Mouse (Mus musculus): ENCODE results near the gene Cd209c. TPM values are rescaled to one million over a fixed set of nuclear protein-coding genes. Genes with fewer than 3 reads are reported as not detected.
A peak's percentile ranks its signal among the peaks of the same experiment; 100 is the strongest.

The Cd209c gene
- total RNA-seq (2014; rRNA removed; ENCODE audit: low replicate concordance) (not detected in 2 replicates), polyA plus RNA-seq (2015; fragmentation: Nextera tagmentation; extraction: Ambion mirVana) (0.07 TPM in 1 of 2 replicates, not detected in the other)

DNA sequence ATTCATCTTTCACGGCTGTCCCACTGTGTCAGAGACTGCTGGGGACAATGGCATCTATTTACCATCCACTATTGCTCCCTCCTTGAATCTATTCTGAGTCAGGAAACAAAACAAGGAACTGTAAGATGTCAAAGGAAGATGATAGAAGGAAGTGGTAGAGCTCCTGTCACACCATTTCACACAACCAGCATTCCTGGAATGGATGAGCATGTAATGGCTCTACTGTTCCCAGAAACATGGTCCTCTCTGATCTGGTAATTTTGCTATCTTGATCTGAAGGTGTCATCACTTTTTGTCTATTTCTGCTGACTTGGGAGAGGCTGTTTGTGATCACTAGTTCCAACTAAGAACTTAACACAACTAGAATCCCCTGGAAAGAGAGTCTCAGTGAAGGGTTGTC lies at the start of gene Cd209c:
TSS of gene Cd209c (minus strand) at position 101 of the 400 bp plus-strand sequence.
- no peak for ATAC-seq (ENCODE audit: insufficient read depth, low read depth)
- WGBS, result 61% methylated on average over 1 of the region's 1 CpGs
- no peaks in the 10 kb centered on the region for H3K27me3 ChIP-seq (ENCODE audit: control insufficient read depth, insufficient read depth, low read length)

DNA sequence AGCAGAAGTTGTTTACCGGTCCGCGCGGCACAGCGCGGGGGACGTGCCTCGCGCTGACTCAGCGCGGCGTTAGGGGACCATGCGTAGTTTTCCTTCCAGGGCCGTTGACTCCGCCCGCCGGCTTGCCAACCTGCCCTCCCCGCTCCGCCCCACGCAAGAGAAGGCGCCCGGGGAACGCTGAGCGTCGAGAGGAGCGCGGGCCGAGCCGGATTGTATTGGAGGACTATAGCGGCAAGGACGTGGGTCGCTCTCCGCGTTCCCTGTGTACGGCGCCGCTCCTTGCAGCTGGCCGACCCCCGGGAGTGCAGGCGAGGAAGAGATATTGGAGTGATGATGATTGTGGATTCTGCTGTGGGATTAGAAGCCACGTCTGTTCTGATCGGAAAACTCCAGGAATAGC lies 39.7 kb upstream of the Cd209c start:
- no peak for TF ChIP-seq EP300 (IDR thresholded peaks at IDR 0.05; ENCODE audit: low read depth)
- TF ChIP-seq CTCF (IDR thresholded peaks at IDR 0.05; ENCODE audit: low read depth), result no peak
- ATAC-seq (ENCODE audit: insufficient read depth, low read depth) (no peak), DNase-seq (ENCODE audit: low spot score) (no peak)
- Histone ChIP-seq H3K36me3 (replicated peaks; ENCODE audit: control insufficient read depth, insufficient read depth, low read length) (no peaks in the 10 kb centered on the region), H3K4me3 (ENCODE audit: low read depth, low read length) (no peak overlapping the region), H3K9ac (replicated peaks; ENCODE audit: low read depth, low read length) (no peak overlapping the region), H3K4me2 (ENCODE audit: low read depth, low read length) (peak overlapping the region; percentile 36), H3K27me3 (ENCODE audit: control insufficient read depth, insufficient read depth, low read length) (no peaks in the 10 kb centered on the region), H3K27ac (ENCODE audit: low read depth) (no peak overlapping the region), H3K4me1 (ENCODE audit: control insufficient read depth, insufficient read depth) (no peaks in the 10 kb centered on the region), H3K9me3 (replicated peaks; ENCODE audit: control insufficient read depth, low read length) (no peaks in the 10 kb centered on the region)
- 38% methylated on average over 42 of the region's 42 CpGs for WGBS

More for the DNA sequence above, at the start of gene Cd209c:
- no peak within 1 kb of the TSS for H3K9ac ChIP-seq (replicated peaks; ENCODE audit: low read depth, low read length)
- H3K27ac ChIP-seq (ENCODE audit: low read depth), result no peak within 1 kb of the TSS
- TF ChIP-seq CTCF (IDR thresholded peaks at IDR 0.05; ENCODE audit: low read depth) (no peak), EP300 (IDR thresholded peaks at IDR 0.05; ENCODE audit: low read depth) (no peak)
- H3K4me3 ChIP-seq (ENCODE audit: low read depth, low read length), result no peak within 1 kb of the TSS
- H3K4me2 ChIP-seq (ENCODE audit: low read depth, low read length), result no peak within 1 kb of the TSS
- no peaks in the 10 kb centered on the region for H3K9me3 ChIP-seq (replicated peaks; ENCODE audit: control insufficient read depth, low read length)
- no peaks in the 10 kb centered on the region for H3K36me3 ChIP-seq (replicated peaks; ENCODE audit: control insufficient read depth, insufficient read depth, low read length)
- no peak for DNase-seq (ENCODE audit: low spot score)
- no peaks in the 10 kb centered on the region for H3K4me1 ChIP-seq (ENCODE audit: control insufficient read depth, insufficient read depth)

DNA sequence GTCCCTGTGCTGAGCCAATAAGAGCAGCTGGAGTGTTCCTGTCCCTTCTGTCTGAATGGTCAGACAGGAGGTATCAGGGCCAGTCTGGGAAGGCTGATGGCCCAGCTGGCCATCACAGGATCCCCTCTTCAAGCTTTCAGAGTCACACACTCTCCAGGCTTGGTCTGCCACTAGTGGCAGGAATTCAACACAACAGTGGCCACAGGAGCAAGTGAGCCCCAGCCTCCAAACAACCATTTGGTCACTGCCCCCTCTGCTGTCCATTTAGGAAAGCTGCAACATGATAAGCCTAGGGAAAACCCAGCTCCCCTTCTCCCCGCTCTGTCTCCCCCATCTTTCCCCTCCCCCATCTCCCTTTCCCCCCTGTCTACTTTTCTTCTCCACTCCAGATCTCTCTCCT lies 1.5 kb upstream of the Cd209c start:
- ATAC-seq (ENCODE audit: insufficient read depth, low read depth) (no peak), DNase-seq (ENCODE audit: low spot score) (no peak)
- Histone ChIP-seq H3K27ac (ENCODE audit: low read depth) (no peak overlapping the region), H3K27me3 (ENCODE audit: control insufficient read depth, insufficient read depth, low read length) (no peaks in the 10 kb centered on the region), H3K4me3 (ENCODE audit: low read depth, low read length) (no peak overlapping the region), H3K4me1 (ENCODE audit: control insufficient read depth, insufficient read depth) (no peaks in the 10 kb centered on the region), H3K36me3 (replicated peaks; ENCODE audit: control insufficient read depth, insufficient read depth, low read length) (no peaks in the 10 kb centered on the region), H3K9ac (replicated peaks; ENCODE audit: low read depth, low read length) (no peak overlapping the region), H3K4me2 (ENCODE audit: low read depth, low read length) (no peak overlapping the region), H3K9me3 (replicated peaks; ENCODE audit: control insufficient read depth, low read length) (no peaks in the 10 kb centered on the region)
- TF ChIP-seq EP300 (IDR thresholded peaks at IDR 0.05; ENCODE audit: low read depth), result no peak
- peak; percentile 20; the same call in 1 of the 2 replicates for TF ChIP-seq CTCF (IDR thresholded peaks at IDR 0.05; ENCODE audit: low read depth)
- WGBS, result 65% methylated on average over 1 of the region's 1 CpGs

DNA sequence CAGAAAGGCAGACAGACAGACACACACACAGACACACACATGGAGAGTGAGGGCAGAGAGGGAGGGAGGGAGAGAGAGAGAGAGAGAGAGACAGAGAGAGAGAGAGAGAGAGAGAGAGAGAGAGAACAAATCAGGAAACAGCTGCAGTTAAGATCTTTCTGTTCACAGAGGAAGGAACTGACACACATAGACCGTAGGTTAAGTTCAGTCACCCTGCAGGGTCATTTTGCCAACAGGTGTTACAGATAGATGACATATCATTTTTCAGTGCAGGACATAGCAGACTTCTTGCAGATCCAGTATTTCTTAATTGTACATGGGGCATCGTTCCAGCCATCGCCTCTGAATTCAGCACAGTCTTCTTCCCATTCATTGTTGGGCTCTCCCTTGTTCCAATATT lies 14.5 kb downstream of the Cd209c start:
- no peak for DNase-seq (ENCODE audit: low spot score)
- ATAC-seq (ENCODE audit: insufficient read depth, low read depth), result no peak
- WGBS, result 71% methylated on average over 3 of the region's 3 CpGs
- Histone ChIP-seq H3K36me3 (replicated peaks; ENCODE audit: control insufficient read depth, insufficient read depth, low read length) (no peaks in the 10 kb centered on the region), H3K4me3 (ENCODE audit: low read depth, low read length) (no peak overlapping the region), H3K27ac (ENCODE audit: low read depth) (no peak overlapping the region), H3K9ac (replicated peaks; ENCODE audit: low read depth, low read length) (no peak overlapping the region), H3K9me3 (replicated peaks; ENCODE audit: control insufficient read depth, low read length) (no peaks in the 10 kb centered on the region), H3K4me1 (ENCODE audit: control insufficient read depth, insufficient read depth) (no peaks in the 10 kb centered on the region), H3K4me2 (ENCODE audit: low read depth, low read length) (no peak overlapping the region), H3K27me3 (ENCODE audit: control insufficient read depth, insufficient read depth, low read length) (no peaks in the 10 kb centered on the region)
- TF ChIP-seq CTCF (IDR thresholded peaks at IDR 0.05; ENCODE audit: low read depth) (no peak), EP300 (IDR thresholded peaks at IDR 0.05; ENCODE audit: low read depth) (no peak)

DNA sequence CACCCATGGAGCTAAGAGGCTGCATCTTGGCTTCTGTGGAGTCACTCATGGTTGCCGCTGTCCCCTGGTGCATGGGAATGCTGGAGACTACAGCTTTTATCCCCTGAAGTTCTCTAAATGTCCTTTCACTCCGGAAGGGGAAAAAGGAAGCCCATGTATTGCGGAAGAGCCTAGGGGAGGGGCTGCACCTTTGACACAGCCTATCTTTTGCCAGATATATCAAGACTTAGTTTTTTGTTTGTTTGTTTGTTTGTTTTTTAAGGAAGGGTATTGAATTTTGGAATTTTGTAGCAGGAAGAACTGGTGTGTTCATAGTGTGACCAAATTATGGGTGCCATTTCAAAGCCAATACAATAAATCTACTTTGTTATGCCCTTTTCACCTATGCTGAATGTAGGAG lies 27.8 kb downstream of the Cd209c start, which contains the start of gene Cd209b:
TSS of gene Cd209b (minus strand) at position 101 of the 400 bp plus-strand sequence.
- no peaks in the 10 kb centered on the region for H3K36me3 ChIP-seq (replicated peaks; ENCODE audit: control insufficient read depth, insufficient read depth, low read length)
- no peaks in the 10 kb centered on the region for H3K27me3 ChIP-seq (ENCODE audit: control insufficient read depth, insufficient read depth, low read length)
- H3K4me3 ChIP-seq (ENCODE audit: low read depth, low read length), result no peak within 1 kb of the TSS
- H3K4me2 ChIP-seq (ENCODE audit: low read depth, low read length), result no peak within 1 kb of the TSS
- DNase-seq (ENCODE audit: low spot score) (no peak), ATAC-seq (ENCODE audit: insufficient read depth, low read depth) (no peak)
- WGBS, result 71% methylated on average over 3 of the region's 3 CpGs
- no peak within 1 kb of the TSS for H3K9ac ChIP-seq (replicated peaks; ENCODE audit: low read depth, low read length)
- no peaks in the 10 kb centered on the region for H3K4me1 ChIP-seq (ENCODE audit: control insufficient read depth, insufficient read depth)
- H3K27ac ChIP-seq (ENCODE audit: low read depth), result no peak within 1 kb of the TSS
- H3K9me3 ChIP-seq (replicated peaks; ENCODE audit: control insufficient read depth, low read length), result no peaks in the 10 kb centered on the region
- no peak for TF ChIP-seq CTCF (IDR thresholded peaks at IDR 0.05; ENCODE audit: low read depth)
- TF ChIP-seq EP300 (IDR thresholded peaks at IDR 0.05; ENCODE audit: low read depth), result no peak

Other genes with a start within 250 kb of the Cd209c start
- gene Clec4g, start 234.1 kb downstream of the Cd209c start, total RNA-seq (2014; rRNA removed; ENCODE audit: low replicate concordance), result 5.6 TPM in 1 of 2 replicates, not detected in the other
- 1.9 and 2.5 TPM in 2 replicates for gene Clec4g, start 234.1 kb downstream of the Cd209c start, polyA plus RNA-seq (2015; fragmentation: Nextera tagmentation; extraction: Ambion mirVana)
- not detected in 2 replicates for gene Cd209a, start 205.8 kb downstream of the Cd209c start, total RNA-seq (2014; rRNA removed; ENCODE audit: low replicate concordance)
- gene Cd209a, start 205.8 kb downstream of the Cd209c start, polyA plus RNA-seq (2015; fragmentation: Nextera tagmentation; extraction: Ambion mirVana), result not detected in 2 replicates
- not detected in 2 replicates for gene Cd209e, start 100.4 kb downstream of the Cd209c start, total RNA-seq (2014; rRNA removed; ENCODE audit: low replicate concordance)
- not detected in 2 replicates for gene Cd209e, start 100.4 kb downstream of the Cd209c start, polyA plus RNA-seq (2015; fragmentation: Nextera tagmentation; extraction: Ambion mirVana)
- gene Cd209d, start 76.2 kb downstream of the Cd209c start, total RNA-seq (2014; rRNA removed; ENCODE audit: low replicate concordance), result not detected in 2 replicates
- gene Cd209d, start 76.2 kb downstream of the Cd209c start, polyA plus RNA-seq (2015; fragmentation: Nextera tagmentation; extraction: Ambion mirVana), result not detected in 2 replicates
- not detected in 2 replicates for gene Cd209b, start 27.9 kb downstream of the Cd209c start, total RNA-seq (2014; rRNA removed; ENCODE audit: low replicate concordance)
- gene Cd209b, start 27.9 kb downstream of the Cd209c start, polyA plus RNA-seq (2015; fragmentation: Nextera tagmentation; extraction: Ambion mirVana), result not detected in 2 replicates
- gene Cd209f, start 151.1 kb upstream of the Cd209c start, total RNA-seq (2014; rRNA removed; ENCODE audit: low replicate concordance), result not detected in 2 replicates
- 0.08 and 0.10 TPM in 2 replicates for gene Cd209f, start 151.1 kb upstream of the Cd209c start, polyA plus RNA-seq (2015; fragmentation: Nextera tagmentation; extraction: Ambion mirVana)
- gene Cd209g, start 179.4 kb upstream of the Cd209c start, total RNA-seq (2014; rRNA removed; ENCODE audit: low replicate concordance), result not detected in 2 replicates
- gene Cd209g, start 179.4 kb upstream of the Cd209c start, polyA plus RNA-seq (2015; fragmentation: Nextera tagmentation; extraction: Ambion mirVana), result not detected in 2 replicates
- 24.8 and 26.1 TPM in 2 replicates for gene Evi5l, start 211.8 kb upstream of the Cd209c start, total RNA-seq (2014; rRNA removed; ENCODE audit: low replicate concordance)
- 9.3 and 11.1 TPM in 2 replicates for gene Evi5l, start 211.8 kb upstream of the Cd209c start, polyA plus RNA-seq (2015; fragmentation: Nextera tagmentation; extraction: Ambion mirVana)